Mouse (Mus musculus) activated CD4-positive, CD25-positive, alpha-beta regulatory T cell, adult 4 months (primary cell): ENCODE results near the gene Lrrc49. TPM values are rescaled to one million over a fixed set of nuclear protein-coding genes. Genes with fewer than 3 reads are reported as not detected.

Experiments used
- ATAC-seq: one replicate; pipeline ENCODE4 v1.8.0; 2017
- polyA plus RNA-seq, 2 experiments: library from polyadenylated mRNA; unstranded; fragments of 100-300 nt; shearing (Covaris generic); gene quantifications; one replicate each; pipeline ENCODE4 v1.2.1; 2017

Lrrc49 gene
- polyA plus RNA-seq, 2 experiments from 2014 or later = 0.96 to 1.6 TPM

DNA sequence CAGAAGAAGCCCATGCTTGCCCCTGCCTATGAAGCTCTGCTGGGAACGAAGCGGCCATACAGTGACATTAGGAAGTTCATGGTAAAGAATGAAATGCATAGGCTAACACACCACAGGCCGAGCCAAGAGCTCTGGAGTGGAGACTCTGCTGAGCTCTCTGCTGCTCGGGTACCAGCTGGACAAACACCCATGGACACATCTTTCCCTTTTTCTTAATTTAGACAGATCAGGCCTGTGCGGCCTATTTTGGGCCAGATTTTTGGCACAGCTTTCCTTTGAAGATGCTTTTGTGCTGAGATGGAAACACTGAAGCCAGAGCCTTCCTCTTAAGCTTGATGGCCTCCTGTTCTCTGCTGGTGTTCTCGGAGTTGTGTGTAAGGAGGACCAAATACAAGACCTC is 95.0 kb downstream of the Lrrc49 start:
- ATAC-seq = no peak

- ATAC-seq = no peak
Measured at GRCm38 (mm10) chr9:60592363-60592762, 95.6 kb downstream of the Lrrc49 start.

GRCm38 (mm10) chr9:60590871-60591624 is 96.9 kb downstream of the Lrrc49 start:
- ATAC-seq = no peak

- no peak for ATAC-seq
Measured at GRCm38 (mm10) chr9:60588914-60589313, 99.0 kb downstream of the Lrrc49 start.

DNA sequence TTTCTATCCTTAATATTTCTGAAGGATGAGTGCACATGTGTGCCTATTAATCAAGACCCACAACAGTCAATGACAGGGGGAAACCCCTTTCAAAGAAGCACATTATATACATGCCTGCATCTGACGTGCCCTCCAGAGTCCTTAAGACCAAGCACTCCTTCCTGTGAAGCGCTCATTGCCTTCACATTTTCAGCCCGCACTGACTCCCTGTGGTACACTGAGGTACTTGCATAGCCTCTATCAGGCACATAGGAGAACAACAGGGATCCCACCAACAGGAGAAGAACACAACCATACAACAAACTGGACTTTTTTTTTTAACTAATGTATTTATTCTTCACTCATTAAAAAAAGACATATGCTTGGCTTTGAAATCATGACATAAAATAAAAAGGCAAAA is 101.0 kb downstream of the Lrrc49 start:
- no peak for ATAC-seq

DNA sequence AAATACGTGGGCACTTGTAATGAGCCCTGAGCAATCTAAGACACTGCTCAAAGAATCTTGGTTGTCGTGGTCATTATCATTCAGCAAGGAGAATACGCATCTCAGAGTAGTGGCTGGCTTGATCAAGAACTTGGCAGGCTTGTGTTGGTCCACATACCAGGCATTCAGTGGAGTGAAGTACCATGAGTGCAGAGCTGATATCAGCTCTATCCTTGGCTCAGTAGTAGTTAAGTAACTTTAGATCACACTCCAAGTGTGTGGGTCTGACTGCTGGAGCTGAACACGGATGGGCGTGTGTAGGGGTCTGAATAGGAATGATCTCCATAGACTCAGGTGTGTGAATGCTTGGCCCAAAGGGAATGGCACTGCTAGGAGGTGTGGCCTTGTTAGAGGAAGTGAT is 102.8 kb downstream of the Lrrc49 start:
- ATAC-seq = no peak

DNA sequence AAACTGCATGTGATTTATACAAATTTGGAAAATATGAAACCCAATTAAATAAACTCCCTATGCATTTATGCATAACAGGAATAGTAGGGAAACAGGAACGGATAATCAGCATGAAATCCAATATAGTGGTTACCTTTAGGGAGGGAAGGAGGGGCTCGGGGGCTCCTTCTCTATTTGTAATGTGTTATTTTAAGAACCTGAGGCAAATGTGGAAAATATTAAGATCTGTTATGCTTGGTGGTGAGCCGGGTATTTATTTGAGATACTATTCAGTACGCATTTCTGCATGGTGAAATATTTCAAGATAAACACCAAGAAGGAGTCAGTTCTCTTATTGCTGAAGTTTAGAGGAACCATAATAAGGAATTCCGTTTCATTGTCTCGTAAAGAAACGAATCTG is 105.4 kb downstream of the Lrrc49 start:
- ATAC-seq = no peak

- ATAC-seq = no peak
Measured at GRCm38 (mm10) chr9:60573011-60573410, 114.9 kb downstream of the Lrrc49 start.

- ATAC-seq = no peak
Measured at GRCm38 (mm10) chr9:60571725-60572124, 116.2 kb downstream of the Lrrc49 start.

GRCm38 (mm10) chr9:60571041-60571440 is 116.9 kb downstream of the Lrrc49 start:
- ATAC-seq = no peak

GRCm38 (mm10) chr9:60569366-60569765 is 118.6 kb downstream of the Lrrc49 start:
- ATAC-seq = no peak

DNA sequence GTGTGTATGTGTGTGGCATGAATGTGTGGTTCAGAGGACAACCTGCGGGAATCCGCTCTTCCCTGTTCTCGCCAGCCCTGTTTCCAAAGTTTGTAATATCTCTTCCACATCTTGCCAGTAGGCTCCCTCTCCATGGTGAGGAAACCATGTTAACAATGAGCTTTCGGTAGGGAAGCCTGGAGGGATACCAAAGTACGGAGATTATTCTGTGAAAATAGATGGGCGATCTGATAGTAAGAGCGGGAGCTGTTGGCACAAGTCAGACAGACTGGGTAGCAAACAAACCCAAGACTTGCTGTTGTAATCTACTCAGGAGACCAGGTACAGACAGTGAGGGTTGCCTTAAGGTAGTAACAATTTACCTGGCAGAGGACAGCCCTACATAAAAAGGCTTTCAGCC is 124.1 kb downstream of the Lrrc49 start:
- ATAC-seq = no peak

GRCm38 (mm10) chr9:60562443-60563371 is 125.3 kb downstream of the Lrrc49 start:
- no peak for ATAC-seq

DNA sequence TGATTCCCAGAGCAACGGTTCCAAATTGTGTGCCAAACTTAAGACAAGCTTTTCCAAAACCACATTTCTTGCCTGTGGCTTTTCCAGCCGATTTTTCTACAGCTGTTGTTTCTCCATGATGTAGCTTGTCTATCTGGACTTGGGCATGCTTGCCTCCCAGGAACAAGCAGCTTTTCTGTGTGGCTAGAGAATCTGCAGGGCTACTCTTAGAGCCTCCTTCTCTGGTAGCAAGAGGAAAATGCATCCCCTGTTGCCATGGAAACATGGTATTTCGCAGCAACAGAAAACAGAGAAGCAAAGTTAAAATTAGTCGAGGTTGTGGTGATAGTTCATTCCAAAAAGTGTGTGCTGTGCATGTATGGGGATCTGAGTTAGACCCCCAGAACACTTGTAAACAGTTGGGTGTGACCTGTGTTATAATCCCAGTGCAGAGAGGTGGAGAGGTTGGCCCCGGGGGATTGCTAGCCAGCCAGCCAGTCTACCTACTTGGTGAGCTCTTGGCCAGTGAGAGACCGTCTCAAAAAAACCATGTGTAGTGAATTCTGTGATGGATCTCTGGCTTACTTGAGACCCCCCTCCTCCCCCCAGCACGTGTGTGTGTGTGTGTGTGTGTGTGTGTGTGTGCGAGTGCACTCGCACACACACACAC is 126.2 kb downstream of the Lrrc49 start:
- ATAC-seq = no peak

DNA sequence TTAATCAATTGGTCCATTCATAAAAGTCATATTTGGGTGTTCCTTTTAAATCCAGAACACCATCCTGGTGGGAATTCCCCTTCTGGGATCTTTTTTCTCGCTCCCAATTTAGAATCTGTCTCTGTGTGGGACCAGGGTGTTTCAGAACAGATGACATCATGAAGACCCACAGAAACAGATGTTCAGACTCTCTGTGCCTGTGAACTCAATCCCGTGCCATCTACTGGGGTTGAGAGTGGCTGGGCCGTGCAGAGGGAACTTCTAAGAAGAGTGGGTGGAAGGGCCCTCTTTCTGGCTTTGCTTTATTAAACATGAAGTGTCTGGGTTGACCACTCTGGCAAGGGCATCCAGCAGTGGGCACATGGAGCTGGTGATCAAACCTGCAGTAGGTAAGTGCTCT is 129.5 kb downstream of the Lrrc49 start:
- no peak for ATAC-seq

DNA sequence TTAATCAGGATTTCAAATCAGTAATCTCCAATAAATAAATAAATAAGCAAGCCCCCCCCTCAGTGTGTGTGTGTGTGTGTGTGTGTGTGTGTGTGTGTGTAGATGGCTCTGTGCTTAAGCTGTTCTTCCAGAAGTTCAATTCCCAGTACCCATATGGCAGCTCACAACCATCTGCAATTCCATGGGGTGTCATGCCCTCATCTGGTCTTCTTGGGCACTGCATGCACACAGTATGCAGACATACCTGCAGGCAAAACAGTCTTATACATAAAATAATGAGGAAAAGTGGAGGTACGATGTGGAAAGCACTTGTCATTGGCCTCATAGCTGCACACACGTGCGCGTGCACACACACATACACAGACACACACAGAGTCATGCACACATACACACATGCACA is 136.7 kb downstream of the Lrrc49 start:
- no peak for ATAC-seq

- no peak for ATAC-seq
Measured at GRCm38 (mm10) chr9:60548182-60548581, 139.8 kb downstream of the Lrrc49 start.

DNA sequence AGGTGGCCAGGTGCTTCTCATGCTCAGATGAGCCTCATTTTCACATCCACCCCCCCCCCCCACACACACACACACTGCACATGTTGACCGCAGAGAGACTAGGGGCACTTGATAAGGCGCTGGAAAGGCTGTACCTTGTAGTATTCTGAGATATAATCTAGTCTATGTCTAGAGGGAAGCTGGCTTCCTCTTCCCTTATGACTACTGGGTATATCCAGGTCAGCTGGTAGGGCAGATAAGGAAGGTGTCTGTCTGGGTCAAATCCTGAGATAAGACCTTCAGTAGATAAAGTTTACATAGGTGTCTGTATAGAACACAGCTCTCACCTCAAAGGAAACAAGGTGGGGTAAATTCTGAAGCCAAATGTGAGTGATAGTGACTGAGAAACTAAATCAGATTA is 141.8 kb downstream of the Lrrc49 start:
- ATAC-seq = no peak

DNA sequence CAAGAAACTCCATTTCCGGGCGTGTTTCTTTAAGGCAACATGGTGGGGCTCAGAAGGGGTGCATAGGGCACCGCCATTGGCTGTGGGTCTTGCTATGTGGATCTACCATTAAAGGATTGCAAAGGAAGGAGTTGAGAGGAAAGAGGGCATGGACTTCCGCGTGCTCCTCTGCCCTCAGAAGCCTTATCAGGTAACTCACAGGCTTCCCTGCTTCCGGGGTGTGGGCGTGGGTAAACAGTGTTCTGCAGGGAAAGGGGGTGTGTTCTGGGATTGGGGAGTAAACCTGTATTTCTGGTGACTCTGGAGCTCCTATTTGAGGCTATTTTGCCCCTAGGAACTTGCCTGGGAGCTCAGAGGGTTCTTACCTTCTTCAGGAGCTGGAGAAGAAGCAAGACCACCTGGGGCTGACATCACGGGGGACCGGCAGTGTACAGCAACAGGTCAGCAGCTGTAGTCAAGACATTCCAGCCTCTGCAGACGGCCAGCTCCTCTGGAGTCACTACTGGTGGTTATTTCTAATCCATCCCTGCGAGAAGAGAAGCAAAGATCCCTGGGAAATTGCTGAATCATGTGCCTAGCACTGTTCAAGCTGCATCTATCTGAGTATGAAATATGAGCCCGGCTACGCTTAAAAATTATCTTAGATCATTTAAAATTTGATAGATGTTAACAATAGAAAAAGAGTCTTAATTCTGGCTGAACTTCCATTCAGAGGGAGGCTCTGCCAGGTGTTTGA is 142.4 kb downstream of the Lrrc49 start:
- ATAC-seq = no peak

DNA sequence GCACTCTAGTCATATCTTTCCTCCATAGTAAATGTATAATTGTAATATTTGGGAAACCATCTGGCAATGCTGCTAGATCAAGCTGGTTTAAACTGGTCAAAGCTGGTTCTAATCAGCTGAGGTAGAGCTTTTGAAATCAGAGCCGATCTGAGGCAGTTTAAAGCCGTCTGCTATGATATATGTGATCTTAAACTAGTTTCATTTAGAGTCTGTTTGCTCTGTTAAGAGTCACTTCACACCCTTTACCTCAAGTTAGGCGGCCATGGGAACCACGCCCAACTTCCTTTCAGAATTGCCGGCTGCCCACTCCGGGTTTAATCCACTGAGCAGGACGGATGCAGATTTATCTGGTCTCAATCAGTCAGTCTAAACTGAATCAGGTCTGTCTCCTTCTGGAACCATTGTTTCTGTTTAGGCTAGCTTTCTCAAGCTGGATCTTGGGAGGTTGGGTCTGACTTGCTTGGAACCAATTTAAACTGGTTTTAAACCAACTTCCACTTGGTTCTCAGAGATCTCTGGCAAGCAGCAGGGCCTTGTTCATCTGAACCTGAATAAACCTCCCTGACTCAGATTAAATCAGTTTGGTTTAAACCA is 144.4 kb downstream of the Lrrc49 start:
- ATAC-seq = no peak

DNA sequence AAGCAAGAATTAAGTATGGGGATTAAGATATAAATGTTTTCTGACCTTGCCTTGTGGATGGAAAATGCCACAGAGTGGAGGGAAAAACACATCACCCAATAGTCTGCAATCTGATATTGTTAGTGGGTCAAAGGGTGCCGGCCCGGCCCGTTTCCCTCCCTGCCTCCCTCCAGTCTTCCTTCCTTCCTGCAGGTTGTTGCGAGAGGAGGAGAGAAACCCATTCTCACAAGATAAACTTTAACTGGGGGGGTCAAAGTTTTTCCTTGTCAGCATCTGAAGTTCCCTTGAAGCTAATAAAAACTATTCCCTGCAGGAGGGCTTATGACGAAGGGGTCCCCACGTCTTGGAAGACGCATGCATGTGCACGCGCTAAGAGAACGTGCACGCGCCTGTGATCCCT is 157.6 kb downstream of the Lrrc49 start:
- no peak for ATAC-seq
